Mouse (Mus musculus): Measurements from ENCODE around the gene Mrpl48. TPM values are rescaled to one million over a fixed set of nuclear protein-coding genes. Genes with fewer than 3 reads are reported as not detected.

Gene Mrpl48
- polyA plus RNA-seq (2015; fragmentation: Nextera tagmentation; extraction: Ambion mirVana): 76.8 and 83.0 TPM in 2 replicates

- peak within 1 kb of the TSS; percentile 98 for H3K4me3 ChIP-seq
- H3K9me3 ChIP-seq: no peaks in the 10 kb centered on the region
- no peaks in the 10 kb centered on the region for H3K36me3 ChIP-seq
- ATAC-seq (ENCODE audit: extremely low read depth, insufficient number of reproducible peaks, low FRiP score, low TSS enrichment): peak; percentile 7; the same call in 1 of the 2 replicates
- H3K27me3 ChIP-seq (replicated peaks): no peaks in the 10 kb centered on the region
- peak within 1 kb of the TSS; percentile 81 for H3K4me2 ChIP-seq
- peak within 1 kb of the TSS; percentile 99 for H3K9ac ChIP-seq
- peaks cover 19% of the 10 kb centered on the region for H3K4me1 ChIP-seq
- peak within 1 kb of the TSS; percentile 100 for H3K27ac ChIP-seq (replicated peaks)
- WGBS: under 1% methylated on average over 42 of the region's 43 CpGs
These were observed at the start of gene Mrpl48 for GRCm38 (mm10) chr7:100608130-100608741. Gene Mrpl48 (minus strand): TSS chr7:100608301.

- H3K4me1 ChIP-seq: peaks cover 9% of the 10 kb centered on the region; the same call in 1 of the 2 replicates
- H3K27me3 ChIP-seq (replicated peaks): no peaks in the 10 kb centered on the region
- H3K4me2 ChIP-seq: no peak overlapping the region
- no peak overlapping the region for H3K4me3 ChIP-seq
- H3K27ac ChIP-seq (replicated peaks): no peak overlapping the region
- H3K36me3 ChIP-seq: no peaks in the 10 kb centered on the region
- H3K9me3 ChIP-seq: no peaks in the 10 kb centered on the region
- ATAC-seq (ENCODE audit: extremely low read depth, insufficient number of reproducible peaks, low FRiP score, low TSS enrichment): no peak
- H3K9ac ChIP-seq: no peak overlapping the region
- 42% methylated on average over 5 of the region's 5 CpGs for WGBS
These were observed 48.6 kb upstream of the Mrpl48 start for GRCm38 (mm10) chr7:100656739-100657138.

- Histone ChIP-seq H3K4me2 (no peak overlapping the region), H3K9me3 (no peaks in the 10 kb centered on the region), H3K36me3 (0 out of 2 replicates have a peak, but pooled peaks cover 5% of the 10 kb centered on the region), H3K27me3 (replicated peaks) (no peaks in the 10 kb centered on the region), H3K27ac (replicated peaks) (no peak overlapping the region), H3K4me3 (no peak overlapping the region), H3K4me1 (peaks cover 9% of the 10 kb centered on the region; the same call in 1 of the 2 replicates), H3K9ac (no peak overlapping the region)
- 76% methylated on average over 8 of the region's 8 CpGs for WGBS
- ATAC-seq (ENCODE audit: extremely low read depth, insufficient number of reproducible peaks, low FRiP score, low TSS enrichment): no peak
These were observed 46.3 kb upstream of the Mrpl48 start for GRCm38 (mm10) chr7:100654441-100654840.

- no peaks in the 10 kb centered on the region for H3K27me3 ChIP-seq (replicated peaks)
- peaks cover 7% of the 10 kb centered on the region; the same call in 1 of the 2 replicates for H3K4me1 ChIP-seq
- ATAC-seq (ENCODE audit: extremely low read depth, insufficient number of reproducible peaks, low FRiP score, low TSS enrichment): no peak
- H3K9me3 ChIP-seq: no peaks in the 10 kb centered on the region
- 0 out of 2 replicates have a peak, but pooled peaks cover 5% of the 10 kb centered on the region for H3K36me3 ChIP-seq
- H3K4me2 ChIP-seq: no peak overlapping the region
- H3K4me3 ChIP-seq: no peak overlapping the region
- H3K9ac ChIP-seq: no peak overlapping the region
- 81% methylated on average over 9 of the region's 9 CpGs for WGBS
- no peak overlapping the region for H3K27ac ChIP-seq (replicated peaks)
These were observed 45.6 kb upstream of the Mrpl48 start for GRCm38 (mm10) chr7:100653480-100654266.

GRCm38 (mm10) chr7:100651011-100651410, 42.9 kb upstream of the Mrpl48 start:
- Histone ChIP-seq H3K9ac (no peak overlapping the region), H3K9me3 (no peaks in the 10 kb centered on the region), H3K4me3 (no peak overlapping the region), H3K27ac (replicated peaks) (no peak overlapping the region), H3K4me2 (no peak overlapping the region), H3K36me3 (peaks cover 5% of the 10 kb centered on the region; the same call in 1 of the 2 replicates), H3K4me1 (peaks cover 1% of the 10 kb centered on the region; the same call in 1 of the 2 replicates), H3K27me3 (replicated peaks) (no peaks in the 10 kb centered on the region)
- 60% methylated on average over 4 of the region's 4 CpGs for WGBS
- ATAC-seq (ENCODE audit: extremely low read depth, insufficient number of reproducible peaks, low FRiP score, low TSS enrichment): no peak

GRCm38 (mm10) chr7:100650421-100650820, 42.3 kb upstream of the Mrpl48 start:
- no peak overlapping the region for H3K27ac ChIP-seq (replicated peaks)
- 72% methylated on average over 6 of the region's 6 CpGs for WGBS
- no peaks in the 10 kb centered on the region for H3K9me3 ChIP-seq
- H3K4me3 ChIP-seq: no peak overlapping the region
- H3K36me3 ChIP-seq: peaks cover 5% of the 10 kb centered on the region; the same call in 1 of the 2 replicates
- H3K4me1 ChIP-seq: peaks cover 4% of the 10 kb centered on the region
- no peak overlapping the region for H3K4me2 ChIP-seq
- ATAC-seq (ENCODE audit: extremely low read depth, insufficient number of reproducible peaks, low FRiP score, low TSS enrichment): no peak
- H3K9ac ChIP-seq: no peak overlapping the region
- no peaks in the 10 kb centered on the region for H3K27me3 ChIP-seq (replicated peaks)

- Histone ChIP-seq H3K4me3 (no peak overlapping the region), H3K9ac (no peak overlapping the region), H3K27ac (replicated peaks) (0 out of 2 replicates have a peak overlapping the region, but pooled peaks have one; percentile 34), H3K27me3 (replicated peaks) (no peaks in the 10 kb centered on the region), H3K36me3 (peaks cover 9% of the 10 kb centered on the region; the same call in 1 of the 2 replicates), H3K4me1 (peaks cover 9% of the 10 kb centered on the region), H3K4me2 (no peak overlapping the region), H3K9me3 (no peaks in the 10 kb centered on the region)
- WGBS: 72% methylated on average over 8 of the region's 8 CpGs
- no peak for ATAC-seq (ENCODE audit: extremely low read depth, insufficient number of reproducible peaks, low FRiP score, low TSS enrichment)
These were observed 41.7 kb upstream of the Mrpl48 start for GRCm38 (mm10) chr7:100649826-100650225.

GRCm38 (mm10) chr7:100649095-100649494, 41.0 kb upstream of the Mrpl48 start:
- H3K4me3 ChIP-seq: no peak overlapping the region
- H3K4me2 ChIP-seq: no peak overlapping the region
- WGBS: 69% methylated on average over 4 of the region's 4 CpGs
- no peaks in the 10 kb centered on the region for H3K9me3 ChIP-seq
- peaks cover 9% of the 10 kb centered on the region for H3K4me1 ChIP-seq
- H3K27me3 ChIP-seq (replicated peaks): no peaks in the 10 kb centered on the region
- peaks cover 12% of the 10 kb centered on the region; the same call in 1 of the 2 replicates for H3K36me3 ChIP-seq
- no peak for ATAC-seq (ENCODE audit: extremely low read depth, insufficient number of reproducible peaks, low FRiP score, low TSS enrichment)
- 0 out of 2 replicates have a peak overlapping the region, but pooled peaks have one; percentile 34 for H3K27ac ChIP-seq (replicated peaks)
- H3K9ac ChIP-seq: no peak overlapping the region

- no peak overlapping the region for H3K4me2 ChIP-seq
- H3K36me3 ChIP-seq: peaks cover 31% of the 10 kb centered on the region
- H3K27me3 ChIP-seq (replicated peaks): no peaks in the 10 kb centered on the region
- no peak overlapping the region for H3K9ac ChIP-seq
- no peak; the same call in 1 of the 2 replicates for ATAC-seq (ENCODE audit: extremely low read depth, insufficient number of reproducible peaks, low FRiP score, low TSS enrichment)
- H3K4me1 ChIP-seq: peaks cover 9% of the 10 kb centered on the region
- WGBS: 33% methylated on average over 3 of the region's 3 CpGs
- H3K9me3 ChIP-seq: no peaks in the 10 kb centered on the region
- no peak overlapping the region for H3K27ac ChIP-seq (replicated peaks)
- H3K4me3 ChIP-seq: no peak overlapping the region
These were observed 37.0 kb upstream of the Mrpl48 start for GRCm38 (mm10) chr7:100645147-100645546.

- Histone ChIP-seq H3K9me3 (no peaks in the 10 kb centered on the region), H3K27ac (replicated peaks) (no peak overlapping the region), H3K4me2 (no peak overlapping the region), H3K27me3 (replicated peaks) (no peaks in the 10 kb centered on the region), H3K9ac (no peak overlapping the region), H3K4me3 (no peak overlapping the region), H3K36me3 (peaks cover 44% of the 10 kb centered on the region), H3K4me1 (peaks cover 9% of the 10 kb centered on the region; the same call in 1 of the 2 replicates)
- no peak for ATAC-seq (ENCODE audit: extremely low read depth, insufficient number of reproducible peaks, low FRiP score, low TSS enrichment)
- 87% methylated on average over 4 of the region's 4 CpGs for WGBS
These were observed 34.3 kb upstream of the Mrpl48 start for GRCm38 (mm10) chr7:100642413-100642812.

- Histone ChIP-seq H3K9me3 (no peaks in the 10 kb centered on the region), H3K27me3 (replicated peaks) (no peaks in the 10 kb centered on the region), H3K4me1 (no peaks in the 10 kb centered on the region), H3K4me3 (no peak overlapping the region), H3K9ac (no peak overlapping the region), H3K4me2 (no peak overlapping the region), H3K27ac (replicated peaks) (no peak overlapping the region), H3K36me3 (peaks cover 66% of the 10 kb centered on the region)
- 8% methylated on average over 1 of the region's 1 CpGs for WGBS
- ATAC-seq (ENCODE audit: extremely low read depth, insufficient number of reproducible peaks, low FRiP score, low TSS enrichment): no peak
These were observed 29.6 kb upstream of the Mrpl48 start for GRCm38 (mm10) chr7:100637657-100638056.
